Mouse (Mus musculus) embryo, embryonic 11 days (tissue): ENCODE results near the gene Kel.
A peak's percentile ranks its signal among the peaks of the same experiment; 100 is the strongest.

Experiments used
- DNase-seq: peaks from one replicate; pipeline ENCODE4 v3.0.0-alpha.2; 2015

Gene Kel

DNA sequence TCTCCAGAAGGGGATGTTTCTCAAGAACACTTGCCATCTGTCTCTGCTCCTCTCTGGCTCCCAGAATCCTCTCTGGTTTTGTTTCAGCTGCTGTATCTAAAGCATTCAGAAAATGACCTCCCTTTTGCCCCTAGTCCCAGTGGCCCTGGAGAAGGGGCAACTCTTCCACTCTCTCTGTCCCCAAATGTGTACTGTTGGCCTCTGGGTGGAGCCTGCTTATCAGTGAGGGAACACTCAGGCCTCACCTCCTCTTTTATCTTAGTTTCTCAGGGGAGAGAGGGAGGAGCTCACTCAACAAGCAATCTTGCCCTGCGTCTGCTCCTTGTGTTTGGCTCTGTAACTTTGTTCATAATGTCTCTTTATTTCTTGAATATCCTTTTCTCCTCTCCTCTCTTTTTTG lies at the start of gene Kel:
TSS of gene Kel (minus strand) at position 217 of the 400 bp plus-strand sequence.
- DNase-seq, result no peak

DNA sequence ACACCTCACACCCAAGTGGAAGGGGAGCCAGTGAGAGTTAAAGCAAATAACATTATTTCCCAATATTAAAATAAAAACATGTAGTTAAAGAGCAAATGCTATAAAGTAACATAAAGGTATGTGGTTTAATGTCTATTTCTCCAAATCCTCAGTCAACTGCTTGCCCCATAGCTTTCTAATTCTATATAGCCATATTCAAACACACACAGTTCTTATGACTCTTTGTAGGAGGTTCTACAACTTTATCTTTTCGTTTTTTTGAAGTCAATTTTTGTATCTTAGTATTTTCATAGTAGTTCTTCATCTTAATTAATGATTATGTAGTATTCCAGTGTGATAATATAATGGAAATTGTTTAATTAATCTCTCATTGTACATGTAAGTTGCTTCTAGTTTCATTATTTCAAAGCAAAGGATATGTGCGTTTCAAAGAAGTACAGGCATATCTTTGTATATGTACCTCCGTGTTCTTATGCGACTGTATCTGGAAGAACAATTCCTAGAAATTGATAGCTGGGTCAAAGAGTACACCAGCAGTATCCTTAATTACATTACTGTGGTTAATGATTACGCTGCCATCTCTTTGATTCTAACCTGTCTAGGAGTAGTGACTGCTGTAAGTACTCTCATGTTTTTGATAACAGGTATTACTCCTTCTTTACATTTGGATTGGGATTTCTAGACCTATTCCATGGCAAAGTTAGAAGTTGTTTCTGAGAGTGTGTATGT lies 40.7 kb upstream of the Kel start:
- DNase-seq, result no peak

DNA sequence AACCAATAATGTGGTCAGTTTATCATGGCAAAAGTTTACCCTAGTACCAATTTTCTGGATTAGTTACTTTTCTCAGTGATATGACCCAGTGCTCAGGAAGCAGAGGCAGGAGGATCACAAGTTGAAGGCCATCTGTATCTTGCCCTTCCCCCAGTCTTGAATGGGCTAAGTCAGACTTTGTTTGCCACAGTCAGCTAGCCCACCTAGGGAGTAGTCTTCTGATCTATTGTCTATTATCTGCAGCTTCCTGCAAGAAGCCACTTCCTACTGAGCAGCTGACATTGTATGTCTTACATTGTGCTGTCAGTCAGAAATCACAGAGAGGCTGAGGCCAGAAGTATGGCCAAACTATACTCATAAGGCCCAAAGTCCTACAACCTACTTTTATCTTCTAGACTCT lies 37.0 kb upstream of the Kel start:
- DNase-seq, result no peak

DNA sequence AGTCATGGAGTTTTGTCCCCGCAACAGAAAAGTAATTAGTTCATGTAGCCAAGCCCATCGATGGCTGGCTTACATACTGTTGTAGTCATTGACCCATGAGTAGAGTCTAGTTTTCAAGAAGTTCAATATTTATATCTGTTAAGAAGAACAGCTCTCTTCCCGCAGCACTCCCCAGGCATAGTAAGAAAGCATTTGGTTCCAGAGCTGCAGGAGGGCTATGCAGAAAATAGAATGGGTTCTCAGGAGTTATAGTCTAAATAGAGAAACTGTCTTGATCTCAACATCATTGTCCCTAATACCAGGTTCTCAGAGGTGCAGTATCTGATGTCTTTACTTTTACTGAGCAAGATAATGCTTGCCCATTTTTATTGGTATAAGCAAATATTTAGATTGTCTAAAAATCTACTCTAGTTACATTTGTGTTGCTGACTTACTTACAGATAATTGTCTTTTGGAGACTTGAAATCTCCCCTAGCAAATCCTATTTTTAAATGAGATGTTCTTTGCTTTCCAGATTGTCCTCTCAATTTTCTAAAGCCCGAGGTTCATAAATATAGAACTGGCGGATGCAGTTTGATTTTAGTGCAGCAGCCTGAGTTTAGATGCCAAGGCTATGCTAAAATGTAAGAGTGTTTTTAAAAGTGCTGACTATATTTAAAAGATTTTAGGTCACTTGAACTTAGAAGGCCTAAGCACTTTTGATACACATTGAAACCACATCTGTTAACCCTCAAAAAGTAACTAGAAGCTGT lies 30.8 kb upstream of the Kel start:
- DNase-seq, result no peak

DNA sequence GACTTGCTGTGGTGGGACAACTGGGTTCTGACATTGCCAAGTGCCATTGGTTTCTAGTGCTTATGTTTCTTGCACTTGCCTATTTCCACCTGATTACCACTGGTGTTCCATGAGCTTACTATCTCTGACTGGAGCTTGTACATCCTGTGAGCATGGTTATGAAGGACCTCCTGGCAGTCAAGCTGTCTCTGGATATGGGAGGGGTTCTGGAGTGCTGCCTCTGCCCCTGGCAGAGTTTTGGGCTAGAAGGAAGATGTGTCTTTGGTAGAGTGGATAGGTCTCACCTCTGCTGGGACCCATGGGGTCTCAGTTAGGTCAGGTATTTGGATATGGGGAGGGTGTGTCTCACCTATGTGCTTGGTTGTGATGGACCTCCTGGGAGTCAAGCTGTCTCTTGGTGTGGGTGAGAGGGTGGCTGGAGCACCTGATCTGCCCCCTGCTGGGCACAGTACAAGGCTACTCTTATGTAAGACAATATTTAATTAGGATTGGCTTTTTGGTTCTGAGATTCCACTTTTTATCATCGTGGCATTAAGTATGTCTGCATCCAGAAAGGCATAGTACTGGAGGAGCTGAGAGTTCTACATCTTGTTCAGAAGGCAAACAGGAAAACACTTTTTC lies 24.0 kb upstream of the Kel start:
- DNase-seq, result no peak

DNA sequence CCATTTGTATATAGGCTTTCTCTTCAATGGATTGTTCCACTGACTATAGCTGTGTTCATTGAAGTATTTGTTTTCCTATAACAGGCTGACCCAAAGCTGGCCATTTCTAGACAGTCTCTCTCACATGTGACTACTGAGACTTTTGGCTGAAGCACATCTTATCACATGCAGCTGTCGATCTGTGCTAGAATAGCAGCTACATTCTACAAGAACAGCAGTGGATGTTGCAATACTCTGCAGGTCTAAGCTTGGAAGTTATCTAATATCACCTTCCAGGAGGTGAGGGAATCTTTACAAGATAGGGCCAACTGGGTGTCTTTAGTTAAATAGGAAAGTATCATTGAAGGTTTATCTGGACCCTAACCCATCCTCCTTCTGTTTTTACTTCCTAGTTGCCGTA lies 17.3 kb upstream of the Kel start:
- DNase-seq, result no peak

DNA sequence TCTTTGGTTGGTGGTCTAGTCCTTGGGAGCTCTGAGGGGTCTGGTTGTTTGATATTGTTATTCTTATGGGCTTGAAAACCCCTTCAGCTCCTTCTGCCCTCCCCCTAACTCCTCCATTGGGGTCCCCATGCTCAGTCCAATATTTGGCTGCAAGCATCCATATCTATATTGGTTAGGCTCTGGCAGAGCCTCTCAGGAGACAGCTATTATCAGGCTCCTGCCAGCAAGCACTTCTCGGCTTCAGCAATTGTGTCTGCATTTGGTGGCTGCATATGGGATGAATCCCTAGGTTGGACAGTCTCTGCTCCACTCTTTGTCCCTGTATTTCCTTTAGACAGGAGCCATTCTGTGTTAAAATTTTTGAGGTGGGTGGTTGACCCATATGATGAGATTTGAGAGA lies 6.1 kb upstream of the Kel start:
- DNase-seq, result no peak

DNA sequence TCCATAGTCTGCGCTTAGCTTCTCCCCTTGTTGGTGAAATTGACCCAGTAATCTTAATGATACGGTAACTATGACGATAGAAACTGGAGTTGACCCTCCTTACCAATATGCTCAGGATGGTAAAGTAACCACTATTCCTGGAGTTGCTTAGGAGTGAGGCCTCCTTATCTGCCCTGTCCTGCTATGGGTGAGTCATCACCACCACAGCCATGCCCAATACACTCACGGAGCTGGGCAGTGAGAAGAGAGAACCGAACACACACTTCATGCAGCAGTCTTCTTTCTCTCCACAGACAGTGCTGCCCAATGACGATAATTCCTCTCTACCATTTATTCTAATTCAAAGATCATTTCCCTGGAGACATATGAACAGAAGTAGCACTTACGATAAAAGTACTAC lies 2.1 kb upstream of the Kel start:
- DNase-seq, result no peak

DNA sequence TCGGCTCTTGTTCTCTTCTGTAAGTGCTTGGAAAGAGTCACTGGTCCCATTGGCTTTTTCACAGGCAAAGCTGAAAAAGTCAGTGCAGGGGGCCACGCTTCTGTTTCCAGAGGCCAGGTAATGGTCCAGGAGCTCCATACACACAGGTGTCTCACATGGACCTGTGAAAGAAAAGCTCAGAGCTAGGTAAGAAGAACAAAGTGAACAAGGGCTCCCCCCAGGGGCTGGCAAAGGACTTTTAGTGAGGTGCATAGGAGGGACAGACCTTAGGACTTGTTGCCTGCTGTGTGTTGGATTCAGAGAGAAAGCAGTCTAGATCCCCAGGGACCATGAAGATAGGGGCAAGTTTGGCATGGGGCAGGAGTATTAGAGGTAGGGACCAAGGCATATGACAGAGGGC lies 1.2 kb downstream of the Kel start:
- DNase-seq, result no peak

DNA sequence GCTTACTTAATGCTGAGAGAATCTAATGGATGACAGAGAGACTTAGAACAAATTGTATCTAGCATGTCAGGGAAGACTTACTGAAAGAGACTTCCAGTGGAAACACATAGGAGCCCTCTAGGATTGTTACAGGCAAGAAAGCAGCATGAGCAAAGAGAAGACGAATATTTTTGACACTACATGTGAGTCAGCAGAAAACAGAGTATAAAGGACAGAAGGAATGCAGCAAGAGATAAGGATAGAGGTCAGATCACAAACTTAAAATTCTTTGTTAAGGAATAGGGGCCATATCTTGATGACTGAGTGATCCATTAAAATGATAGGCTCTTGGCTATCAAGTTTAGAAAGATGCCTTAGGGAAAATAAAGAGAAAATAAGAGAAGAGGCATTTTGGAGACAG lies 2.9 kb downstream of the Kel start:
- DNase-seq, result no peak

DNA sequence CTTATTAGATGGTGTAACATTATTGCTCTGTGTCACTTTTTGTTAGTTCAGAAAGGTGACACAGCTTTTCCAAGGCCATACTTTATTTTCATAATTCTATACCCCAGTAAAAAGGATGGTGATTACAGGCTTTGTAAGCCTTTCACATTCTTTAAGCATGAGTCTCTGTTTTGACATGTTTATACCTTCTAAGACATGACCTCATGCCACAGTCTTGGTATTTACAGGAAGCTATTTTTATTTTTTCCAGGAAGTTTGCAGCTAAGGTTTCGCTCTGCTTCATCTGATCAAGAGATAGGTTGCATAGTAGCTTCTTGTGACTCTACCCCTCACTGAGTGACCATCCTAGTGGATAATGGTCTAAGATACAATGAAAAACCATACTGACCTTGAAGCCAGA lies 9.7 kb downstream of the Kel start:
- no peak for DNase-seq

DNA sequence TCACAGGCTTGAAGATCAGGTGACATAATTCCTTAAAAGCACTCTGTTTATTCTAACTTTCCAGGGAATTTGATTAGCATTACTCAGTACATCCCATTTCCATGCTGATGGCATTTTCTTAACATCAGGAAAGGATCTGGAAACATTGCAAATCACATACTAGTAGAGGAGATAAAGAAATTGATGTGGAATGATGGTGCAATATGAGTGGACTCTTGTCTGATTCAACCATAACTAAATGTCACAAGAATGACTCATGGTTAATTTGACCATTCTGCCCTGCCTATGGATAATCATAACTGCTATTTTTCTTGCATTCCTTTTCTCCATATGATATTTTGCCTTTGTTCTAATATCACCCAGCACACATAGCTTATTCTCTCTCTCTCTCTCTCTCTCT lies 11.9 kb downstream of the Kel start:
- DNase-seq, result no peak

DNA sequence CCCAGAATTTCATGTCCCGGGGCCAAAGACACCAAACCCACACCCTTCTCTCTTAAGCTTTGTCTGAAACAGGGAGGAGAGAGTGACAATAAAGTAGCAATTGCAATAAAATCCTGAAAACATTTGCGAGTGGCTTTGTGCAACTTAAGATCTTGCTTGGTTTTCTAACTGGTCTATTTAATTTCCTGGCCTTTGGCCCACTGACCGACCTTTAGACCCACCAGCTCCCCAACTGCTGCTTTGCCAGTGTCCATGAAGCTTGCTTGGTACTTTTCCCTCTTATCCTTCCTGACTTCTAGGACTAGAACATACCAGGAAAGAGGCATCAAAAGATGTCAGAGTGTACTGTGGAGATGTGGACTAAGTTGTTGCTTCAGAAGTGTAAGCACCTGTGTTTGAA lies 18.5 kb downstream of the Kel start:
- no peak for DNase-seq

DNA sequence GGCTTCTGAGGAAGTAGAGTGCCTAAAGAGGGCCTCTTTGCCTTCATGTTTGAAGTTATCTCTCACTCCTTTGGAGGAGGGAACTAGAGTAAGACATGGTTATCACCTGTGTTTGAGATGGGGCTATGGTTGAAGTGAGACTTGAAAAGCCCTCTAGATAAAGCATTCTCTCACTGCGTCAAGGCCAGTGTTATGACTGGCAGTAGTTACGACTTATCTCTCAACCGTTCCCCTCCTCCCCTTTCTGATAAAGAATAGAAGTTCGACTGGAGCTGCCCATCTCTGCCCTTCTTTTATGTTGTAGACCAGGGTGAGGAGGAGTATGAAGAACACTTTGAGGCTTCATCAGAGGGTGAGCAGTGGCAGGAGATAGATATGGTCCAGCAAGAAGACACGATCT lies 19.2 kb downstream of the Kel start:
- DNase-seq, result no peak

DNA sequence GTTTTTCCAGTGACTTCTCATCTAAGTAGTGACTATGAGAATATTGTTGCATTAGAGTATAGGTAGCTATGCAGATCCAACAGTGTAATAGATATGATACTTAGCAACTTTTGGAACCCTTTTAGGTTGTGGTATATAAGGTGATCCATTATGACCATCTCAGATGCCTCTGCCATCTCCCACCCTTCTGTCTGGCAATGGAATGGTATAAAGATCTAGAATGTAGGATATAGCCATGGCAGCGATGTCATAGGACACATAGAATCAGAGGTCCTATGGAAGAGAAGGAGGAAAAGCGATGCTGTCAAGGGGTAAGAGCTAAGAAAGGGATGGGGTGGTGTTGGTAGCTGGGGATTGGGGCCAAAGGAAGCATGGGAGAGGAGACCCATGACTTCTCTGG lies 20.0 kb downstream of the Kel start, which contains the start of gene Llcfc1:
TSS of gene Llcfc1 (plus strand) at position 301 of the 400 bp plus-strand sequence.
- DNase-seq, result no peak

DNA sequence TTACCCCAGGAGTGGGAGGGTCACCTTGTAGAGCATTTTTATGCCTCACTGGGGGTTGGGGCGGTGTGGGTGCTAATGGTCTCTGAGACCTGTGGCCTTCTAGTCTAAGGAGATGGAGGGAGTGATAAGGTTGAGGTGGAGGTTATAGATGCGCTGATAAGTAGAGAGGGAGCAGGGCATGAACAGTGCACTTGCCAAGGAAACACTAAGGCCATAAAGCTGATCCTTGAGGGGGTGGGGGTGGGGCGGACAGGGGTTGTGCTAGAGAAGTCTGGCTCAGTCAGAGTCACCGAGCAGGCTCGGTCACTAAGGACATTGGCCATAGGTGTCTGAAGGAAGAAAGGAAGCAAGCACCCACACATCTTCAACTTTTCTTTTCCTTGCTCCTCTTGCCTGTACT lies 22.5 kb downstream of the Kel start:
- no peak for DNase-seq

DNA sequence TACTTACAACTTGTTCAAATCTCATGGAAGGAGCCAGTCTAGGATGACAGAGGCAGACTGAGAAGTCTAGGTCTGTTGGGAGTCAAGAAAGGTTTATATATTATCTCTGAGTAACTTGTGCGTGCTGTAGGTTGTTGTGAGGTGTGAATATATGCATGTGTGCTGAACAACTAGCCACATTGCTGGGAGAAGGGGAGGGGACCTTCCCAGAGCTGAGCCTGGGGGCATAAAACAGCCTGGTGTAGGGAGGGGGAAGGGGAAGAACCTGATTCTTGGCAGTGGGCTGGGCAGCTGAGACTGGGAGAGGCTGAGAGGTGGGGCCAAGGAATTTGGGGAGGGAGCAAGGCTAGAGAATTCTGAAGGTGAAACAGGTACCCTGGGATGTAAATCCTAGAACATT lies 23.5 kb downstream of the Kel start, which contains the start of gene Trpv5:
TSS of gene Trpv5 (minus strand) at position 101 of the 400 bp plus-strand sequence.
- DNase-seq, result no peak

DNA sequence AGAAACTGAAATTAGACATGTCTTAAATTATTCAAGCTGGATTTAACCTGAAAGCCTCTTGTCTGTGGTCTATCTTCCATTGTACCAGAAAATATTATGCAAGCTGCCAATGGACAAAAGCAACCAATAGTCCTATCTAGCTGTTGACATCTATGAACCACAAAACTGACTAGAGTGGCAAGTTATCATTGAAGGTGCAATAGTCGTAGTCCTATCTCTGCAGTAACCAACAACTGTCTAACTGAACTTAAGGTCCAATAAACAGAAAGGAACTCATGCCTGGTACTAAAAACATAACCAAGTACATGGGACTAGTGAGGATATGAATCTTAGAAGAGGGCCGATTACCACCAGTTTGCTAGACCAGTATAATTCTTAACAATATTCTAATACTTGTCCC lies 27.6 kb downstream of the Kel start:
- DNase-seq, result no peak

DNA sequence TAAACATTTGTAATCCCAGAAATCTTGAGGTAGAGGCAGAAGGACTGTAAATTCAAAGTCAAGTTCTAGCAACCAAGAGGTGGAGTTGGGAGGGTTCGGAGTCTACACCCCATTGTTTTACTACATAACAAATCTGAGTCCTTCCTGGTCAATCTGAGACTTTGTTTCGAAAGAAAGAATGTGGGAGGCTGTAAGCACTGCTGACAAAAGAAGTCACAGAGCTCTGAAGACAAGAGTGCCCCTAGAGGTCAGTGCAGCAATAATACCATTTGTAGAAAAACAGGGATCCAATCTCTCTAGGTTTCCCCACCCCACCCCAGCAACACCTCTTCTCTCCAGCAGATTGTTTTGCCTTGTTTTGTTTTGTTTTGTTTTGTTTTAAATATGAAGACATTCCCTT lies 41.8 kb downstream of the Kel start:
- DNase-seq, result peak; percentile 14

DNA sequence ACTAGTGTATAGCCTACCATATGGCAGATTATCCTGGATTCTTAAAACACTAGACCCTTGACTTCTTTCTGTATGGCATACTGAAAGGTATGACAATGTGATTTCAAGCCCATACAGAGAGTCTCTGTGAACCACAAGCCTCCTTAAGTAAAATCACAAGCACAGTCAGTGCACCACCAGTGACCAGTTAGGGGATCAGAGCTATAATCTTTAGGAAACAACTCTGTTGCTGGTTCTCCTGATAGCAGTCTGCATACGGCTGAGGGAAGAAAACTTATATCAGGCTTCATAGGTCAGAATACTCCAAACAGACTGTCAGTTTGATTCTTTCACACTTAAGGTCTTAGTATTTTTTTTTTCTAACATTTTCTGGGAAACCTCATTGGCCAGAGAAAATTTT lies 45.7 kb downstream of the Kel start:
- no peak for DNase-seq

DNA sequence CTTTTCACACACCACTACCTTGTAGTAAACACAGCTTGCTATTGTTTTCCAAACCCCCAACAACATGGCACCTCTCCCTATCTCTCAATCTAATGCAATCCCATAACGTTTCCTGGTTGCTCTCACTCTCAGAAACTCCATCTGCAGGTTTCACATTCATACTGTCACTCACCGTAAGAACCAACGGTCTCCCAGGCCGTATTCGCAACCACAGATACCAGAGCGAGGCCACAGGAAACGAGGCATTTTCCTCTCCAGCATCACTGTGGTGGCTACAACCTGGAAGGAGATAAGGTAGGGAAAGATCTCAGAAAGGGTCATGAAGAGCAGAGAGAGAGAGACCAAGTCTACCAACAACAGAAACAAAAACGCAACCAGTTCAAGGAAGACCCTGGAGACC lies 49.5 kb downstream of the Kel start:
- DNase-seq, result no peak

DNA sequence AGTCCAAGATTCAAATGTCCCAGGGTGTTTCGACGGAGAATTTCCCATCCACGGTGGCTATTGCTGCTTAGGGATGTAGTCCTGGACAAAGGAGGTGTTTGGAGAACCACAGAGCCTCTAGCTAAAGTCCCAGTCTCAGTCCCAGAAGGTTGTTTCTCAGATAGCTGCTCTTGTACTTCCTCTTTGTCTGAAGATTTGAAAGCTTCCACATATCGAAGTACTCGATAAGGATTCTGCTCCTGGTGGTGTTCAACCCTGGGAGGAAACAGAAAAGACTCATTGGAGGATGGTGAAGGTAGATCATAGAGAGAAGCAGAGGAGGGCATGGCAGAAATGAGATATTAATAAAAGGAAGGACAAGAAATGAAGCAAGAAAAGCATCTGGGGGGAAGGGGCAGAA lies 51.0 kb downstream of the Kel start:
- DNase-seq, result no peak

DNA sequence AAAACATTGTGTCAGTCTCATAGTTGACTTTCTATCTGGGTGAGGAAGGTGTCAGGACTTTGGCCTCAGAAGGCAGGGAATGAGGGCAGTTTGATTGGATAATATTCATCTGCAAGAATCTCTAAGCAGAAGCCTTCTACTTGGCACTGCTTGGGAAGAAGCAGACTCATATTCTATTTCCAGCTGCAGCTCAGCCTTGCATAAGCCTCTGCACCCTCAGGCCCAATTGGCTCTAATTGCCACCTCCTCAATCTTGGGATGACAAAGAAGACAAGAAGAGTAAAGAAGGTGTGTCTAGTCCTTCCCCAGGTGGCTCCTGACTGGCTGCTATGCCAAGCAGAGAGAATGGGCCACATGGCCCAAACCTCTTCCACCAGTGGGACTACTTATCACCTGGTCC lies 57.5 kb downstream of the Kel start:
- DNase-seq, result no peak

DNA sequence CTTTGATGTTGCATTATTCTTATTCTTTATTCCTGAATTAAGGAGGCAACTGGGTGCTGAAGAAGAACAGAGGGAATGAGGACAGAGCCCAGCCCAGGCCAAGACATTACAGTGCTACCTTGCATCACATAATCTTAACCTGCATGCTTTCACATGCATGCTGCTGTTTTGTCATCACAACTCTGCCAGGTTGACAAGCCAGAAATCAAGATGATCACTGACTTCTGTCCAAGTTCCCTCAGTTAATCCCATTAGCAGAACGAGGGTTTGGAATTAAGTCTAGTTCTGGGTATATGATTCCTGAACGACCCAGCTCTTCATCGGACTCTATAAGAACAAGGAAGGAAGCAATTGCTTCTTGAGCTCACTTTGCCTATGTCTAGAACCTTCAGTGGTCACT lies 57.9 kb downstream of the Kel start:
- no peak for DNase-seq
